Mouse (Mus musculus): ENCODE measurements around the gene Epb41. TPM values are rescaled to one million over a fixed set of nuclear protein-coding genes. Genes with fewer than 3 reads are reported as not detected.

The Epb41 gene
- polyA plus RNA-seq, 1 experiment, result 68.8 TPM

DNA sequence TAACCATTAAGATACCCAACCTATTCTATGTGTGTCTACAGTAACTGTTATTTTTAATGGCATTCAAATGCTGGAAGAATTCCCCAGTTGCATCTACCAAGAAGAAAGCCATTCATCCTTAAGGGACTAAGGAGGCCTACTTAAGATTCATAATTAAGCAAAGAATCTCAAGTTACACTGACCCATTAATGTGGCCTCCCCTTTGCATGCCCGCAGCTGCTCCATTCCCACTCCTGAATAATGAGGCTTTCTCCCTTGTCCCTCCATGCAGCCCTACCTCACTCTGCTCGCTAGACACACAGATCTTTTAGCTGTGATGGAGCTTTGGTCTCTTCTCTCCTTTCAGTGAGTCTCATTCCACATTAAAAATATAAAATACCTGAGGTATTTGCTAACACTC lies 40.9 kb downstream of the Epb41 start:
- Histone ChIP-seq H3K27ac (ENCODE audit: insufficient read depth, low read length) (no peak overlapping the region), H3K4me1 (ENCODE audit: control insufficient read depth, insufficient read depth, low read length) (no peaks in the 10 kb centered on the region)

GRCm38 (mm10) chr4:132033183-132033582 lies 41.9 kb downstream of the Epb41 start:
- no peak overlapping the region for H3K9ac ChIP-seq (ENCODE audit: low read depth, poor library complexity, severe bottlenecking)
- no peak for TF ChIP-seq EP300 (IDR thresholded peaks at IDR 0.05; ENCODE audit: insufficient read depth, low read depth, low read length)
- peak; percentile 5 for TF ChIP-seq CTCF (IDR thresholded peaks at IDR 0.05; ENCODE audit: low read depth, low read length)
- H3K9me3 ChIP-seq (replicated peaks; ENCODE audit: control insufficient read depth, insufficient read depth, low read length, poor library complexity, severe bottlenecking), result no peaks in the 10 kb centered on the region
- H3K27ac ChIP-seq (ENCODE audit: insufficient read depth, low read length), result no peak overlapping the region
- H3K27me3 ChIP-seq (ENCODE audit: control insufficient read depth, insufficient read depth, low read length, poor library complexity, severe bottlenecking), result no peaks in the 10 kb centered on the region
- no peak overlapping the region for H3K4me3 ChIP-seq (ENCODE audit: low read depth, low read length)
- no peaks in the 10 kb centered on the region for H3K36me3 ChIP-seq (ENCODE audit: control insufficient read depth, insufficient read depth, low read length, poor library complexity, severe bottlenecking)
- no peaks in the 10 kb centered on the region for H3K4me1 ChIP-seq (ENCODE audit: control insufficient read depth, insufficient read depth, low read length)

More for the DNA sequence above, 40.9 kb downstream of the Epb41 start:
- TF ChIP-seq CTCF (IDR thresholded peaks at IDR 0.05; ENCODE audit: low read depth, low read length) (no peak), EP300 (IDR thresholded peaks at IDR 0.05; ENCODE audit: insufficient read depth, low read depth, low read length) (no peak), POLR2A (IDR thresholded peaks at IDR 0.05; ENCODE audit: insufficient read depth, low read length) (no peak)
- H3K27me3 ChIP-seq (ENCODE audit: control insufficient read depth, insufficient read depth, low read length, poor library complexity, severe bottlenecking), result no peaks in the 10 kb centered on the region
- H3K36me3 ChIP-seq (ENCODE audit: control insufficient read depth, insufficient read depth, low read length, poor library complexity, severe bottlenecking), result no peaks in the 10 kb centered on the region
- H3K4me3 ChIP-seq (ENCODE audit: low read depth, low read length), result no peak overlapping the region
- no peak overlapping the region for H3K9ac ChIP-seq (ENCODE audit: low read depth, poor library complexity, severe bottlenecking)
- no peaks in the 10 kb centered on the region for H3K9me3 ChIP-seq (replicated peaks; ENCODE audit: control insufficient read depth, insufficient read depth, low read length, poor library complexity, severe bottlenecking)

- Histone ChIP-seq H3K36me3 (ENCODE audit: control insufficient read depth, insufficient read depth, low read length, poor library complexity, severe bottlenecking) (no peaks in the 10 kb centered on the region), H3K27me3 (ENCODE audit: control insufficient read depth, insufficient read depth, low read length, poor library complexity, severe bottlenecking) (no peaks in the 10 kb centered on the region), H3K4me1 (ENCODE audit: control insufficient read depth, insufficient read depth, low read length) (peaks cover under 1% of the 10 kb centered on the region), H3K9ac (ENCODE audit: low read depth, poor library complexity, severe bottlenecking) (no peak overlapping the region), H3K4me3 (ENCODE audit: low read depth, low read length) (no peak overlapping the region), H3K27ac (ENCODE audit: insufficient read depth, low read length) (no peak overlapping the region), H3K9me3 (replicated peaks; ENCODE audit: control insufficient read depth, insufficient read depth, low read length, poor library complexity, severe bottlenecking) (no peaks in the 10 kb centered on the region)
- TF ChIP-seq CTCF (IDR thresholded peaks at IDR 0.05; ENCODE audit: low read depth, low read length) (no peak), POLR2A (IDR thresholded peaks at IDR 0.05; ENCODE audit: insufficient read depth, low read length) (no peak), EP300 (IDR thresholded peaks at IDR 0.05; ENCODE audit: insufficient read depth, low read depth, low read length) (no peak)
These were observed 45.0 kb downstream of the Epb41 start for GRCm38 (mm10) chr4:132029851-132030741.

DNA sequence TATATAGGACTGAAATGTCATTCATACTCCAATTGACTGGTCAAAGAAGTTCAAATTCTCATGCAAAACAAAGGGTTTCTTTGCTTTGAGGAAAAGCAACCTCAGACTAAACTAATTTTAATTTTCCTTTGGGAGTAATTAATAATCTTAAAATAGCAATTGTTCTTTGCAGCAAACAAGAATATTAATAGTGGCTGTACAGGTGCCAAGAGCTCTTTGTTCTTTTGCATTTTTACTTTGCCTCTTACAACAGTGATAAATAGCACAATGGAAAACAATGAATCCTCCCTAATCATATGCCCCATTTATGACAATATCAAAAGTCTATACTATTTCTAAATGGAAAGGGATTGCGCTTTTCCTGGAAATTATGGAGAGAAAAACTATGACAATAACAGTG lies 47.3 kb downstream of the Epb41 start:
- TF ChIP-seq POLR2A (IDR thresholded peaks at IDR 0.05; ENCODE audit: insufficient read depth, low read length) (no peak), EP300 (IDR thresholded peaks at IDR 0.05; ENCODE audit: insufficient read depth, low read depth, low read length) (no peak), CTCF (IDR thresholded peaks at IDR 0.05; ENCODE audit: low read depth, low read length) (no peak)
- H3K9ac ChIP-seq (ENCODE audit: low read depth, poor library complexity, severe bottlenecking), result no peak overlapping the region

DNA sequence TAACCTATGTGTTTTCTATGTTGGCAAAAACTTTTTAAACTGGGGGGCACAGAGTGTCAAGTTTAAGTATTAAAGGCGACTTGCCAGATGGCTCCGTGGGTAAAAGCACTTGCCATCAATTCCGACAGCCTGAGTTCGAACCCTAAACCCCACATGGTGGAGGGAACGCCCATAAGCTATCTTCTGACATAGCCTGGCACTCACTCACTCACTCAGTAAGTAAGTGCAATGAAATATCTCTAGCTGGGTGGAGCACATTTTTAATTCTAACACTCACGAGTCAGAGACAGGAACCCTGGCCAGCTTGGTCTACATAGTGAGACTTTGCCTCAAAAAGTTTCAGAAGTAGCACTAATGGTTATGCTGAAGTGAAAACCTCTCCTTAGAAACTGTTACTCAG lies 48.0 kb downstream of the Epb41 start:
- H3K27me3 ChIP-seq (ENCODE audit: control insufficient read depth, insufficient read depth, low read length, poor library complexity, severe bottlenecking), result no peaks in the 10 kb centered on the region
- peaks cover 4% of the 10 kb centered on the region for H3K4me1 ChIP-seq (ENCODE audit: control insufficient read depth, insufficient read depth, low read length)
- H3K27ac ChIP-seq (ENCODE audit: insufficient read depth, low read length), result no peak overlapping the region
- H3K9ac ChIP-seq (ENCODE audit: low read depth, poor library complexity, severe bottlenecking), result no peak overlapping the region
- no peak overlapping the region for H3K4me3 ChIP-seq (ENCODE audit: low read depth, low read length)
- TF ChIP-seq EP300 (IDR thresholded peaks at IDR 0.05; ENCODE audit: insufficient read depth, low read depth, low read length), result no peak
- no peak for TF ChIP-seq CTCF (IDR thresholded peaks at IDR 0.05; ENCODE audit: low read depth, low read length)
- TF ChIP-seq POLR2A (IDR thresholded peaks at IDR 0.05; ENCODE audit: insufficient read depth, low read length), result no peak
- H3K36me3 ChIP-seq (ENCODE audit: control insufficient read depth, insufficient read depth, low read length, poor library complexity, severe bottlenecking), result no peaks in the 10 kb centered on the region
- no peaks in the 10 kb centered on the region for H3K9me3 ChIP-seq (replicated peaks; ENCODE audit: control insufficient read depth, insufficient read depth, low read length, poor library complexity, severe bottlenecking)

More for the DNA sequence above, 47.3 kb downstream of the Epb41 start:
- H3K4me3 ChIP-seq (ENCODE audit: low read depth, low read length), result no peak overlapping the region
- H3K27ac ChIP-seq (ENCODE audit: insufficient read depth, low read length), result no peak overlapping the region
- H3K36me3 ChIP-seq (ENCODE audit: control insufficient read depth, insufficient read depth, low read length, poor library complexity, severe bottlenecking), result no peaks in the 10 kb centered on the region
- peaks cover 4% of the 10 kb centered on the region for H3K4me1 ChIP-seq (ENCODE audit: control insufficient read depth, insufficient read depth, low read length)
- no peaks in the 10 kb centered on the region for H3K9me3 ChIP-seq (replicated peaks; ENCODE audit: control insufficient read depth, insufficient read depth, low read length, poor library complexity, severe bottlenecking)
- no peaks in the 10 kb centered on the region for H3K27me3 ChIP-seq (ENCODE audit: control insufficient read depth, insufficient read depth, low read length, poor library complexity, severe bottlenecking)
